Mouse (Mus musculus): ENCODE results near the gene Ccdc91. TPM values are rescaled to one million over a fixed set of nuclear protein-coding genes. Genes with fewer than 3 reads are reported as not detected.

The Ccdc91 gene
- total and polyA plus RNA-seq, 3 experiments: 12.0 to 15.6 (median 14.4) TPM

GRCm38 (mm10) chr6:147615306-147615705 is 139.7 kb downstream of the Ccdc91 start:
- H3K9me3 ChIP-seq (replicated peaks; ENCODE audit: low read length): no peaks in the 10 kb centered on the region
- H3K79me2 ChIP-seq (replicated peaks; ENCODE audit: control insufficient read depth, extremely low read depth, insufficient read depth, poor library complexity, severe bottlenecking): no peaks in the 10 kb centered on the region
- no peak overlapping the region for H3K4me3 ChIP-seq (replicated peaks in 1 of 3; ENCODE audit: low read depth in 2 of 3, low read length in 2 of 3, poor library complexity in 1 of 3)
- no peaks in the 10 kb centered on the region for H3K4me1 ChIP-seq (ENCODE audit: control insufficient read depth in 1 of 2, insufficient read depth in 2 of 2)
- dilution Hi-C loops (cut with MboI; ENCODE audit: extremely low pct_ligation_motif_present, extremely low pct_unique_long_range_greater_than_20kb, low sequenced_read_pairs): no loop called here
- no peak for DNase-seq (ENCODE audit: extremely low read depth)
- H3K9ac ChIP-seq (ENCODE audit: insufficient read depth, low read depth): no peak overlapping the region
- no peak overlapping the region for H3K4me2 ChIP-seq (ENCODE audit: insufficient read depth, low read depth, poor library complexity, severe bottlenecking)
- no peak overlapping the region for H3K27ac ChIP-seq (ENCODE audit: insufficient read depth, low read depth)
- H3K36me3 ChIP-seq (replicated peaks in 1 of 2; ENCODE audit: control insufficient read depth in 1 of 2, insufficient read depth in 1 of 2, low read length in 1 of 2): peaks cover 0 to 8% of the 10 kb centered on the region in 2 experiments
- no peaks in the 10 kb centered on the region for H3K27me3 ChIP-seq (replicated peaks)
- TF ChIP-seq CHD1 (IDR thresholded peaks at IDR 0.05; ENCODE audit: low read depth, low read length): no peak
- TF ChIP-seq ZMIZ1 (IDR thresholded peaks at IDR 0.05; ENCODE audit: low read depth, low read length): no peak
- no peak for TF ChIP-seq TCF12 (IDR thresholded peaks at IDR 0.05; ENCODE audit: low read depth, low read length)
- TF ChIP-seq ELF1 (IDR thresholded peaks at IDR 0.05; ENCODE audit: low read depth, low read length): no peak
- no peak for TF ChIP-seq KAT2A (IDR thresholded peaks at IDR 0.05; ENCODE audit: insufficient replicate concordance, low read length)
- no peak for TF ChIP-seq MYC (IDR thresholded peaks at IDR 0.05; ENCODE audit: low read depth, low read length)
- TF ChIP-seq POLR2A (IDR thresholded peaks at IDR 0.05; ENCODE audit: low read depth, low read length): no peak
- TF ChIP-seq RAD21 (IDR thresholded peaks at IDR 0.05; ENCODE audit: low read depth, low read length): no peak
- TF ChIP-seq CHD2 (IDR thresholded peaks at IDR 0.05; ENCODE audit: low read length): no peak
- in situ Hi-C loops (cut with MboI; ENCODE audit: low pct_ligation_motif_present, low pct_unique_long_range_greater_than_20kb, low sequenced_read_pairs): no loop called here

GRCm38 (mm10) chr6:147623142-147623541 is 147.5 kb downstream of the Ccdc91 start:
- Histone ChIP-seq H3K27ac (ENCODE audit: insufficient read depth, low read depth) (no peak overlapping the region), H3K36me3 (replicated peaks in 1 of 2; ENCODE audit: control insufficient read depth in 1 of 2, insufficient read depth in 1 of 2, low read length in 1 of 2) (peaks cover 0 to 2% of the 10 kb centered on the region in 2 experiments), H3K4me3 (replicated peaks in 1 of 3; ENCODE audit: low read depth in 2 of 3, low read length in 2 of 3, poor library complexity in 1 of 3) (no peak overlapping the region), H3K27me3 (replicated peaks) (no peaks in the 10 kb centered on the region), H3K79me2 (replicated peaks; ENCODE audit: control insufficient read depth, extremely low read depth, insufficient read depth, poor library complexity, severe bottlenecking) (no peaks in the 10 kb centered on the region), H3K9ac (ENCODE audit: insufficient read depth, low read depth) (no peak overlapping the region), H3K4me2 (ENCODE audit: insufficient read depth, low read depth, poor library complexity, severe bottlenecking) (no peak overlapping the region), H3K4me1 (ENCODE audit: control insufficient read depth in 1 of 2, insufficient read depth in 2 of 2) (no peaks in the 10 kb centered on the region), H3K9me3 (replicated peaks; ENCODE audit: low read length) (no peaks in the 10 kb centered on the region)
- in situ Hi-C loops (cut with MboI; ENCODE audit: low pct_ligation_motif_present, low pct_unique_long_range_greater_than_20kb, low sequenced_read_pairs): no loop called here
- no peak for DNase-seq (ENCODE audit: extremely low read depth)
- dilution Hi-C loops (cut with MboI; ENCODE audit: extremely low pct_ligation_motif_present, extremely low pct_unique_long_range_greater_than_20kb, low sequenced_read_pairs): no loop called here
- no peak for TF ChIP-seq ZC3H11A (IDR thresholded peaks at IDR 0.05; ENCODE audit: low read depth, low read length)
- TF ChIP-seq ZKSCAN1 (IDR thresholded peaks at IDR 0.05; ENCODE audit: borderline replicate concordance, low read depth, low read length): no peak
- no peak for TF ChIP-seq ETS1 (conservative IDR thresholded peaks at IDR 0.05; ENCODE audit: low read depth, low read length)
- TF ChIP-seq JUND (conservative IDR thresholded peaks at IDR 0.05; ENCODE audit: low read depth, low read length): no peak
- TF ChIP-seq ZMIZ1 (IDR thresholded peaks at IDR 0.05; ENCODE audit: low read depth, low read length): no peak
- TF ChIP-seq MAZ (IDR thresholded peaks at IDR 0.05; ENCODE audit: low read depth, low read length): no peak
- no peak for TF ChIP-seq TBP (conservative IDR thresholded peaks at IDR 0.05; ENCODE audit: low read depth, low read length)
- no peak for TF ChIP-seq KAT2A (IDR thresholded peaks at IDR 0.05; ENCODE audit: insufficient replicate concordance, low read length)
- TF ChIP-seq HCFC1 (IDR thresholded peaks at IDR 0.05; ENCODE audit: low read depth, low read length): no peak
- no peak for TF ChIP-seq USF2 (conservative IDR thresholded peaks at IDR 0.05; ENCODE audit: low read depth, low read length)
- no peak for TF ChIP-seq ZNF384 (IDR thresholded peaks at IDR 0.05; ENCODE audit: low read depth, low read length)
- TF ChIP-seq NELFE (IDR thresholded peaks at IDR 0.05; ENCODE audit: low read depth, low read length): no peak
- TF ChIP-seq MYC (IDR thresholded peaks at IDR 0.05; ENCODE audit: low read depth, low read length): no peak
- TF ChIP-seq IRF4 (IDR thresholded peaks at IDR 0.05; ENCODE audit: low read depth, low read length): no peak
